Mouse (Mus musculus) heart, postnatal 4 days (tissue): ENCODE data around the gene Wdr18. TPM values are rescaled to one million over a fixed set of nuclear protein-coding genes. Genes with fewer than 3 reads are reported as not detected.
A peak's percentile ranks its signal among the peaks of the same experiment; 100 is the strongest.

Experiments used
- DNase-seq: peaks from one replicate; pipeline ENCODE4 v3.0.0; 2021
- total RNA-seq, 2 experiments: library from RNA; stranded (reverse); gene quantifications; 2 replicates each; pipeline ENCODE4 v1.2.3; 2021

Gene Wdr18
- total RNA-seq, 2 experiments from 2014 or later, result 25.5 to 28.5 TPM

DNA sequence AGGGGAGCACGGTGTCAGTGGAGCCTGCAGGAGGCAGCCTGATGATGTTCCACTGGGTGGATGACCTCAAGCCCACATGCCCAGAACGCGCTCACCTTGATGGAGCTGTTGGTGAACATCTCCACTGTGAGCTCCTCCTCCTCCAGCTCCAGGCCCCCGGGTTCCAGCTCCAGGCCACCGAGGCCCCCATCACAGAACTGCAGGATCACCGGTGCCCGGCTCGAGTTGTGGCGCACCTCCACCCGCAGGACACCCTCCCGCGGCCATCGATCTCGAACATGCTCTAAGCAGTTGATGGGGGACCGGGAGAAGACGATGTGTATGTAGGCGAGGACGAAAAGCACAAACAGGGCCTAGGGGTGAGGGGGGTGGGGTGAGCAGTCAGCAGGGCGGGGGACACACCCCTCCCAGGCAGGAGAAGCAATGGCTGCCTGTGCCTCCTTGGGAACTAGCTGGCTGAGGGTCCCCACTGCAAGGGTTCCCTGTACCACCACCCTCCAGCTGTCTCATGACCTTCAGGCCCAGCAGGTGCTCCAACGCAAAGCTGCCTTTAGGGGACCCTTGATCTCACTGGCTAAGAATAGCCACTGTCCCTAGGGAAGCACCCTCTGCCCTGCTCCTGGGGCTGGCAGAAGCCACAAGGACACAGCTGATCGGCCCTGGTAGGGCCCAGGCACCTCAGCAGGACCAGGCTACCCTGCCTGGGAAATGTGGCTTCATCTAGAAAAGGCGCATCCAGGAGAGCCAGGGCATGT, 19.6 kb downstream of the Wdr18 start:
- no peak for DNase-seq

DNA sequence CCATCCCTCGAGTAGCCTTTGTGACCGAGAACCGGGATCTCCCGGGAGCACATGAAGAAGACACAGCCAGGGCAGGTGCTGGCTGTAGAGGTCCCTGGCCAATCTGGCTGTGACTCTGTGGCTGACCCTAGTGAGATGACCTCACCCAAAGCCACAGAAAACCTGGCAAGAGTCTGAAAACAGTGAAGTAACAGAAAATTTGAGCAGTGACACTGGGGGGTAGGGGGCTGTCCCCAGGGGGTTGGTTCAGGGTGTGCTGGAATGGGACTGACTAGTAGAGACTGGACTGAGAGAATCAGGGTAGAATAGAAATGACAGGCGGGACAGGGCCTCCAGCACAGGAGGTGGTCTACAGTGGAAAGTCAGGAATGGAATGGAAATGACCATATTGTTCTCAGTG, 23.3 kb downstream of the Wdr18 start:
- DNase-seq, result no peak

DNA sequence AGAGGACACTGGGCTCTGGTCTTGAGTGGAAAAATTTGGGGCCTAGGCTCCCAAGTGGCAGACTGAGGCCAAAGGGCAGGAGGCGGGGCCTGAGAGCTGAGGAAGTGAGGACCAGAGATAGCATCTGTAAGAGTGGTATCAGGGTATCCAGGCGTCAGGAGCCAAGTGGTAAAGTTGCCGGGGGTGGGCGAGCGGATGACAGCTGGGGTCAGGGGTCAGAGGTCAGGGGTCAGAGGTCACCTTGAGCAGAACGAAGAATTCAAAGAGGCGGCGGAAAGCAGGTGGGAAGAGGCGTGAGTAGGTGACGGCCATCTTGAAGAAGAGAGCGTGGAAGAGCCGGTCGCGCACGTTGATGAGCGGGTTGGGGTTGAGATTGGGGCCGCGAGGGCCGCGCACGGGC, 23.7 kb downstream of the Wdr18 start:
- DNase-seq, result peak; percentile 71

DNA sequence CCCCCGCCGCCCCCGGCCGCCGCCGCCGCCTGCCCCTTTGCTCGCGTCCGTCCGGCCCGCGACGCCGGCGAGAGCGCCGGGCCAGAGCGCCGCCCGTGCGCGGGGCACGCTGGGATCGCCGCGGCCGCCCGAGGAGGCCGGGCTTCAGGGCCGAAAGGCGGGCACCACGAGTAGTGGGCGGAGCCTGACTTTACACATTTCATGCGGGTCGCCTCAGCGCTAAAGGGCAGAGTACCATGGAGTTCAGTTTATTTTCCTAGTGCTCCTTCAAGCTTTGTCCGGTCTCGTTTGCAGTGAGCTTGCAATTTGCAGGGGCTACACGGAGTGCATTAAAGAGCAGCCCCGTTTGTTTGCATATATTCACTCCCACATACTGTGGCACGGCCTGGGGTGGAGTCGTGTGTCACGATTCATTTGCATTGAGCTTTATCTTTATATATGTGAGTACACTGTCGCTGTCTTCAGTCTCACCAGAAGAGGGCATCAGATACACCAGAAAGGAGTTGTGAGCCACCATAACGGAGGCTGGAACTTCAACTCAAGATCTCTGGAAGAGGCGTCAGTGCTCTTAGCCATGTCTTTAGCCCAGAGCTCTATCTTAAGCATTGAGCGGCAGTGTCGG, 24.4 kb downstream of the Wdr18 start, which contains the start of gene Tmem259:
Gene Tmem259 (minus strand): TSS at position 136 of the 622 bp plus-strand sequence.
- peak; percentile 88 for DNase-seq

DNA sequence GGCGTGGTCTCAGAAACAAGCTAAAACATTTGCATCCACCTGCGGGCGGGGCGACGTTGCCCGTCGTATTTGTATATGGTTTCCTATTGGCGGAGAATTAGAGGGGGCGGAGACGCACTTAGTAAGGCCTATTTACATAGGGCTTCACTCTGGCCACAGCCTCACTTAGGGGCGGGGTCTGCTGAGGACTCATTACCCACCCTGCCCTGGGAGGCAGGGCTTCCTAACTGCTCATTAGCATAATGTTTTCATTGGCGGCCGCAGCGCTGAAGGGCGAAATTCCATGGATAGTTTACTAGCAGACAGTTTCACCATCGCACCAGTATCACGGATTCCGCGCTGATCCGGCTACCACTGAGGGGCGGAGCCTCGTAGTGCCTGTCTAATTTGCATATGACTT, 24.9 kb downstream of the Wdr18 start:
- DNase-seq, result peak; percentile 96

DNA sequence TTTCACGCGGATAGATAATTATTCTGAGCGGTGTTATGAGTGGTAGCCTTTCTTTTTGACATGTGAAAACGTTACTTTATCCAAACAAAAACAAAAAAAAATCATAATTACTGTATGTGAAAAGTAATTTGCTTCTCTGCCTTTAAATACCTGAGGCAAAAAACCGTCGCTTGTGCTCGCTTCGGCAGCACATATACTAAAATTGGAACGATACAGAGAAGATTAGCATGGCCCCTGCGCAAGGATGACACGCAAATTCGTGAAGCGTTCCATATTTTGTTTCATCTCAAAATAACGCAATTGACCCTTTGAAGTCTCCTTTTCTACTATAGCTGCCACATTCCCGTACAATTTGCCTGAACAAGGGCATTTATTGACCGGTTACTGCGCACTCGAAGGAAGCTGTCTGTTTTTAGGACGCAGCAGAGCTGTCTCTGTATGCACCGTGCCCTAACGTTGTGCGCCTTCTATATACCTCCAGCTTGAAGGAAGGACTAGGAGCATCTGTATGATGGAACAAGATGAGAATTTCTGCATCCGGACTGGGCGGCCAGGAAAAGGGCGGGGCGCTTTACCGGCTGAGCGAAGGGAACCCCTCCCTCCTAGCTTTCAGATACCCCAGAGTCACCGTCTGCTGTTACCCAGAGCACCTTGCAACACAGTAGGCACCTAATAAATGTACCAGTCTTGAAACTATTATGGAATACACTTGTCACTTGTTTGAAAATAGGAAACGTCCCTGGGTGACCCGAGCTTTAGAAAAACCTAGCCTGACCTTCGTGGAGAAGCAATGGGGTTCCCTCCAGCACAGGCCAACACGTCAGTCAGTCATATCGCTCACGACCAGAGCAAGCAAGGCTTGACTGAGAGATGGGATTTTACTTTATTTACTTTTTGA, 25.6 kb downstream of the Wdr18 start:
- DNase-seq, result peak; percentile 65

DNA sequence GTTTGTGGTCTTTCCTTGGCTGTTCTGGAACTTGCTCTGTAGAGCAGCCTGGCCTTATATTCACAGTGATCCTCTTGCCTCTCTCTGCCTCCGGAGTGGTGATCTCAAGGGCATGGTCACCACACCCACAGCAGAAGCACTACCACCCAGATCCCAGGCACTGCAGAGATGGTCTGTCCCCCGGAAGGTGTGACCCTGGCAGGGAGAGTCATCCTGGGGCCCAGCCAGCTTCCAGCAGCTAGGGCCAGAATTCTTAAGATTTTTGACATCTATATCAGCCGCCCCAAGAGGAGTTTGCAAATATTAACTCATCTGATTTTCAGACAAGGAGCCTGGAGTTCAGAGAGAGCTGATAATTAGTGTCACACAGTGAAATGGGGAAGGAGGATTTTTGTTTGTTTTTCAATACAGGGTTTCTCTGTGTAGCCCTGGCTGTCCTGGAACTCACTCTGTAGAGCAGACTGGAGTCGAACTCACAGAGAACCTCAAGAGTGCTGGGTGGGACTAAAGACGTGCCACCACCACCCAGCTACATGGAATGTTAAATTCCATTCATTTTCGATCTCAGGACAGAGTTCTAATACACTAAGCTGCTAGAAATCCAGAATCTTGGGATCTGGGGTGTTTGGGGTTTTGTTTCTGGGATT, 26.4 kb downstream of the Wdr18 start:
- DNase-seq, result peak; percentile 58

DNA sequence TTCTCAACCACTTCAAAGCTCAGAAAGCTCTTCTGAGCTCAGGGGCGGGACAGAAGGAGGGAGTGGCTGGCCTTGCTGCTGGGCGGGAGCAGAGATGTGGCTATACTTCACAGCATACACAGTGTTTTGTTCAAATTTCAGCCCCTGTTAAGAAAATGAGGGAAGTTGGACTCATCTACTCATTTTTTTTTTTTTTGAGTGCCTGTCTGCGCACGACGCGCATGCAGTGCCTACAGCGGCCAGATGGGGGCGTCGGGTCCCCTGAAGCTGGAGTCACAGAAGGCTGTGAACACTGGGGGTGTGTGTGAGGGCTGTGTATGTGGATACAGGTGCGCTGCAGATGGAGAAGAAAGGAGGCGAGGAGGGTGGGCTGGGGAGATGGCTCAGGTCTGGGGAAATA, 27.0 kb downstream of the Wdr18 start:
- DNase-seq, result peak; percentile 95

DNA sequence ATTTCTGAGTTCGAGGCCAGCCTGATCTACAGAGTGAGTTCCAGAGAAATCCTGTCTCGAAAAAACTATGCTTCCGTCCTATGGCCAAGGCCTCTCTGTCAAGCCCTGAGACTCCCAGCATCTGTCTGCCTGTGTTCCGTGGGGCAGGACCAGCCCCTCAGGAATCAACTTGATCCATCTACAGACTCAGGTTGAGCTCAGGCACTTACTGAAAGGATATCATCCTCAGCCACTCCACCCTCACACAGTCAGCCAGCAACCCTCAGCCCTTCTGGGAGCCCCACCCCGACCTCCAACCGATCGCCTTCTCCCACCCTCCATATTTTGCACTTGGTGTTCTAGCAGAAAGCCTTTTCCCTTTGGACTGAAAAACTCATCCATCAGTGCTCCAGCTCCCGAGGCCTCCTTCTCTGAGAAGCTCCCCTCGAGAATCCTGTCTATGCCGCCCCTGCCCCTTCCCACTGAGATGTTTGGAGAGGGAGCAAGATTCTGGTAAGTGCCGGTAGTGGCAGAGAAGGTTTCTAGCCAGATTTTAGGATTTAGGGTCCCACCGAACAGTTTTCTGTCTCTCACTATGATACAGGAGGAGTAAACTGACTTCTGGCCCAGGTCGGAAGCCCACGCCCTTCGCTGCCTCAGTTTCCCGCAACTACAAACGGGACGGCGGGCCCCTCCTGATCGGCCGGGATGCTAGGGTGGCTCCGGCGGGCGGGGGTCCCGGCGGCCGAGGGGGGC, 28.0 kb downstream of the Wdr18 start:
- DNase-seq, result no peak

DNA sequence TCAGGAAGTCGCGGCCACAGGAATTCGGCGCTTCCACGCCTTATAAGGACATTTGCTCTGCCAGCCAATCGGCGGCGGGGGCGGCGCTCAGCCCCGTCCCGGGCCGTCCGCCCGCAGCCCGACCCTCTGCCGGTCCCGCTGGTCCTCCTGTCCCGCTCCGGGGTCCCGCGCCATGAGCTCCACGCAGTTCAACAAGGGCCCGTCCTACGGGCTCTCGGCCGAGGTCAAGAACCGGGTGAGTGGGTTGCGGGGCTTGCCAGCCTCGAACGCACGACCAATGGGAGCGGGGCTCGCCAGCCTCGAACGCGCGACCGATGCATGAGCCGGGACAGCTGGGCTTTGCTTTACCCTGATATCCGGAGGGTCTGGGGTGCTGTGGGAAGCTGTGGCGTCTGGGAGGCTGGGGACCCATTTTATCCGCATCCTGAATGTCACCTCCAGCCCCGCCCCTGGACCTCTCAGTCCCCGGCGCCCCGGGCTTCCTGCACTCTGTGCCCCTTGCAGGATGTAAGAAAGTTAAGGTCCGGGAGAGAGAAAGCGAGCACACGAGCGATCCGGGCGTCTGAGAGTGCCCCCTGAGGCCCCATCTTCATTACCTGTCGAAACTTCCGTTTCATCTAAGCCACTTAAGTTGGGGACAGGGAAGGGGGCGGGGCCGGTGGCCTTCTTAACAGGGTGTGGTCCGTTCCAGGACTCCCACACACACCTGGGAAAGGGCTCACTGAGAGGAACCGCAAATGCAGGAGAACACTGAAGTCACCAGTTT, 28.7 kb downstream of the Wdr18 start, which contains the start of gene Cnn2:
Gene Cnn2 (plus strand): TSS at position 79 of the 766 bp plus-strand sequence.
- DNase-seq, result peak; percentile 79

DNA sequence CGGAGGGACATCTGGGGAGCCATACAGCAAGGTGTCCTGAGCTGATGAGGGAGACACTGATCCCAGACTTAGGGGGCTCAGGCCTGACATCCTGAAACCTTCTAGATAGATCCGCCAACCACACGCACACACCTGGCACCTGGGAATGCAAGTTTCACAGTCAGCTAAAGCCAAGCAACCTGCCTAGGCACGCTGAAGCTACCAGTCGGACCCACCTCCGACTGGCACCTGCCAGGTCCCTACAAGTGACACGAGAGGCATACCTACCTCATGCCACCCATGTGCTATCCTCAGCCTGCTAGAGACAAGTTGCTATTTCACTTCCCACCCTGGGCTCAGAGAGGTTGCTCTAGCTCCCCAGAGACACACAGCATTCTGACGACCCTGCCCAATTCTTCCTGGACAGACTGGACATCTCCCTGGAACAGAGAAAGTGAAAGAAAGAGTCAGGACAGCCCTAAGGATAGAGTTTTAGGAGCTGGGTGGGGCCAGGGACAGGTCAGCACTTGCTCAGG, 29.4 kb downstream of the Wdr18 start:
- DNase-seq, result no peak

DNA sequence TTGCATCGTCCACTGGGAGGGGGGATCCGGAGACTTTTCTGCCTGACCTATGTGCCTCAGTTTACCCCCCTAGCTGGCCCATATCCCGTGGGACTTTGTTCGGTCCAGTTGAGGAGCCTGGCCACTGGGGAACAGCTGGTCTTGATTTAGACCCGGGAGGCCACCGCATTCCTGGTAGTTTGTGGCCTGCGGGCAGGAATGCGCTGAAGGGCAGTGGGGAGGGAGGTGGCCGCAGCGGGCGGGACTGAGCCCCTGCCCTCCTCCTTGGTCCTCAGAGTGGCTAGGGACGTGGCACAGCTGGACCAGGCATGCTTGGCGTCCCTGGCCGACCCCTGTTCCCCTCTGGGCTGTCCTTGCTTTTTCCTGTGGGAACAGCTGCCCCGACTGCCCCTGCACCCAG, 29.9 kb downstream of the Wdr18 start:
- no peak for DNase-seq

DNA sequence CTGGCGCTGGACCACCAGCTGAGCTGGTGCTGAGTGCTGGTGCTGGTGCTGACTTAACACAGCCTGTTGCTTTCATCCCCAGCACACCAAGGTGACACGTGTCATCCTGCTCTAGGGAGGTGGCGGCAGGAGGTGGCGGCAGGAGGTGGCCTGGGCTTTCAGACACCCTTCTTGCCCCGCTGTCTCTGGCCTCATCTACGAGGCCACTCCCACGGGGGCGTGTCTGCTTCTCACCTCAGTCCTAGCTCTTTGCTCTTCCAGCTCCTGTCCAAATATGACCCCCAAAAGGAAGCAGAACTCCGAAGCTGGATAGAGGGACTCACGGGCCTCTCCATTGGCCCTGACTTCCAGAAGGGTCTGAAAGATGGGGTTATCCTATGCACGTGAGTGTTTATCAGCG, 31.1 kb downstream of the Wdr18 start:
- no peak for DNase-seq

DNA sequence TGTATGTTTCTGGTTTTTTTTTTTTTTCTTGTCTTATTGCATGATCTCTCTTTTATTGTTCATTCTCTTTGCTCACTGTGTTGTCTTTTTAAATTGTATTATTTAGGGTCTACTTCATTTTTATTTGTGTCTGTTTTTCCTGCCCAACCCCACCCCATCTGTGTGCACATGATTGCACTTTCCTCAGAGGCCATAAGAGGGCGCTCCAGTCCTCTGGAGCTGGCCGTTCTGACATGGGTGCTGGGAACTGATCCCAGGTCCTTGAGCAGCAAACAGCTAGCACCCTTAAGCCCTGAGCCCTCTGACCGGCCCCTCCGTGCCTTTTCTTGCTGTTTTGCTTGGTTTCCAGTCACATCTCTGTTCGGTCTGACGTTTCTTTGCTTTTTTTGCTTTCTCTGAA, 31.6 kb downstream of the Wdr18 start:
- DNase-seq, result no peak

DNA sequence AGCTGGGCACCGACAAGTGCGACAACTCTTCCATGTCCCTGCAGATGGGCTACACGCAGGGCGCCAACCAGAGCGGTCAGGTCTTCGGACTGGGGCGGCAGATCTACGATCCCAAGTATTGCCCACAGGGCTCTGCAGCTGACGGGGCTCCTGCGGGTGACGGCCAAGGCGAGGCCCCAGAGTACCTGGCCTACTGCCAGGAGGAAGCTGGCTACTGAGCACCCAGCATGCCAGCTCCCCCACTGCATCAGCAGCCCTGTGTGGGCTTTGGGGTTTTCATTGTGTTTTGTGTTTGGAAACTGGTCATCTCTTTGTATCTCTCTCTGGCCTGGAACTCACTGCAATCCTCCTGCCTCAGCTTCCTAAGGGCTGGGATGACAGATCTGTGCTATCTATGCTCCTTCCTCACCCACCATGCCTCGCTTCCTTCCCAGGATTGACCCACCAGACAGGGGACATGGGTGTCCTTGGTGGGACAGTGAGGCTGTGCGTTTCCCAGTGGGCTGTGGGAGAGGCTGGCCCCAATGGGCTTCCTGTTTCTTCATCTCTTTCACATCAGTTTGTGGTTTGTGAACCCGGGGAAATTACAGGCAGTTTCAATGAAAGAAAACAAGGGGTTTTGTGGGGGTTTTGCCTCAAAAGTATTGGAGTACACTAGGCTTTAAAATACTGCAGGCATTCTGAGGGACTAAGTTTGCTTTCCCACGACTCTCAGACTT, 34.6 kb downstream of the Wdr18 start:
- peak; percentile 54 for DNase-seq

DNA sequence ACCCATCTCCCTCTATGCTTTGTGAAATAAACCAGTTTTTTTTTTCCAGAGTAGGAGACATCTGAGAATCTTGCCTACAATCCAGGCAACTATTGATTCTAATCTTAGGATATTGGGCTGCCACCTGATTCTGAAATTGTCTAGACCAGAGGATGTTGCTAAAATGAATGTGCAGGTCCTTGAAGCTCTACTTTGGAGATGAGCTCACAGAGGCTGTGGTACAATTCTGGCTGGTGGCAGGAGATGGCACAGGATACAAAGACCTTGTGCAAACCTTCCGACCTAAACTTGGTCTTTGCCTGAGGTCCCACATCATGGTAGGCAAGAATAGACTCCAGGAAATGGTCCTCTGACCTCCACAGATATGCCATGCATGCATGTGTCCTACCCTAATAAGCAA, 35.7 kb downstream of the Wdr18 start:
- DNase-seq, result no peak

DNA sequence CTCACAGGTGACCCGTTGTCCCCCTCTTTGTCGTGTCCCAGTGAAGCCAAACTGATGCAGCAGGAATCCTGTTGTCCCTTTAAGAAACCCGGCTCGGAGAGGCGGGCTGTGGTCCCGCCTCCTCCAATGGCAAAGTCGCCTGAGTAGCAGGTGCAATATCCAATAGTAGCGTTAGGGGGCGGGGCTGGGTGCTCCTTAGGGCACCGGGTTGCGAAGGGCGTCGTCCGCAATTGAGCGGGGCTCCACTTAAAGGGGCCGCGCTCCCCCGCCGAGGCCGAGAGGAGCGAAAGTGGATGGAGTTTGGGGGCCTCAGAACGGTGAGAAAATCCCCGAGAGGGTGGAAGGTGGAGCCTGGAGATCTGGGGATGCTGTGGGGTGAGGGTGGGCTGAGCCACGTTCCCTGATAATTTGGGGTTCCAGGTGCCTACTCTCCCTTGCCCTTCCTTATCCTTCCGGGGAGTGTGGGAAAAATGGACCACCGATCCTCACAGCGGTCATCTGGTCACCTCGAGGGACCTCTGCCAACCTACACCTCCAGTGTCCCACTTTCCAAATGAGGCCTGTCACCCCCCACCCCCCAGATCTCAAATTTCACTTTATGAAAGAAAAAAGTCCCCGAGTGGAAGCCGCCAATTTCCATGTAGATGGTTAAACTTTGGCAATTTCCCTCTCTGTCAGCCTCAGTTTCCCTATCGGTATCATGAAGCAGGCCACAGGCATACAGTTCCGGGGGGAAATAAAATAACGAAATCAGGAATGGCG, 36.5 kb downstream of the Wdr18 start, which contains the start of gene Abca7:
Gene Abca7 (plus strand): TSS at position 223 of the 762 bp plus-strand sequence.
- peak; percentile 99 for DNase-seq

DNA sequence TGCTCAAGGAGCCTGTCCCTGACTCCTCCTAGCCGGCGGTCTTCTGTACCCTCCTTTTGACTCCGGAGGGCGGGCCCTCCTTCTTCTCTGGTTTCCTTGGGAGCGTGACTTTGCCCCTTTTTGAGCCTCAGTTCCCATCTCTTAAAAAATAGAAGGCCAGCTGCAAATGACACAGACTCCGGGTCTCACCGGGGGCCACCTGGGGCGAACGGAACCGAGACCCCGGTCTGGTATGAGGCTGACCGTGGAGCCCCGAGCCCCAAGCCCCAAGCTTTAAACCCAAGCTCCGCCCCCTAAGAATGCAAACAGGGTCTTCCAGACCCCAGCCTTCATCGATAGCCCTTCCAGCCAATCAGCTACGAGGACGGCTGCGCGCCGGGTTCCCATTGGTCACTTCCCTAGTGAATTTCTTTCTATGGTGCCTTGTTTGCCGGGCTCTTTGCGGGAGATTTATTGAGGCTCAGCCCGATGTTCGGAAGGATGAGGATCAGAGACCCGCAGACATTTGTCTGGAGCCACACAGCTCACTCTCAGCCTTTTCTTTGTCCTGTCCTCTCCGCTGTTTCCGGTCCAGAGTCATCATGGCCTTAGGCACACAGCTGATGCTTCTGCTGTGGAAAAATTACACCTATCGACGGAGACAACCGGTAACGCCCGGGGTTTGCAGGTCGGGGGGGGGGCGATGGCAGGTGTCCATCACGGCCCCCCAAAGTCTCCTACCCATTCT, 37.2 kb downstream of the Wdr18 start:
- peak; percentile 77 for DNase-seq
